Mouse (Mus musculus) adrenal gland, postnatal 14 days (tissue): ENCODE data around the gene Ssh2. TPM values are rescaled to one million over a fixed set of nuclear protein-coding genes. Genes with fewer than 3 reads are reported as not detected.

Experiments
- DNase-seq: peaks from one replicate; pipeline ENCODE4 v3.0.0; 2021; ENCODE audit warnings: mixed read lengths
- long read RNA-seq, 2 experiments: library from polyadenylated mRNA; stranded (forward); transcript quantifications; one replicate each; pipeline ENCODE4 v2.0.0; 2021
- total RNA-seq: library from RNA; stranded (reverse); gene quantifications from 2 replicates; pipeline ENCODE4 v1.2.3, GENCODE M21; 2021

Ssh2 gene
- 33.5 and 51.4 TPM in 2 replicates for total RNA-seq
- long read RNA-seq, experiment 1, partial matches to known transcripts, result 1 of 2 reads
- long read RNA-seq, experiment 1, other reads (novel, unspliced or antisense), result 1 of 2 reads
- long read RNA-seq, experiment 2, partial matches to known transcripts, result 0 of 3 reads
- long read RNA-seq, experiment 2, other reads (novel, unspliced or antisense), result 2 of 3 reads

DNA sequence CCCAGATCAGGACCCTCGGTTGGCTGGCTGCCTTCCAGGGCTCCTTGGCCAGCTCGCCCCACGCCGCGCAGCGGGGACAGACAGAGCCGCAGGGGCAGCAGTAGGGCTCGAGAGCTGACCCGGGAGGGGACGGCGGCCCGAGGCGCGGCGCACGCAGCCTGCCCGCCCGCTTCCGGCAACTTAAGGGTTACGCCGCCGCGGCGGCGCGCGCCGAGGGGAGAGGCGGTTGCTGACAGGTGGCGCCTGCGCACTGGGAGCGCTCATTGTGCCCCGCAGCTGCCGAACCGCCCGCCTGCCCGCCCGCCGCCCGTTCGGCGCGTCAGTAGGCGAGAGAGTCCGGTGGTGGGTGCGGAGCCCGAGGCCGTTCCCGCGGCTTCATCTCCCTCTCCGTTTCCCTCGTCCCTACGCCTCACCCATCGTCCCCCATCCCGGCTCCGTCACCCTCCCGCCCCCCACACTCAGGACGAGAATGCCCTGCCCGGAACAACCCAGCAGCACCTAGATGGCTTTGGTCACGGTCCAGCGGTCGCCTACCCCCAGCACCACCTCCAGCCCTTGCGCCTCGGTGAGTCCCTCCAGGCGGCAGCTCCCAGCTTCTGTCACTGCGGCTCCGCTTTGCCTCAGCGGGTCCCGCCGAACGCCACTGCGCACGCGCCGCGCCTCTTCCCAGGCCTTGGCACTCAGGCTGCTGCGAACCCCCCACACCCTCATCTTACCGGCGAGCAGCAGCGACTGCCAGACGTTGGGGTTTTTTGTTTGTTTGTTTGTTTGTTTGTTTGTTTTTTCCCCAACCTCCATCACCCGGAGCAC, at the start of gene Ssh2:
Gene Ssh2 (plus strand): TSS at position 337 of the 810 bp plus-strand sequence.
- DNase-seq, result peak; percentile 90

DNA sequence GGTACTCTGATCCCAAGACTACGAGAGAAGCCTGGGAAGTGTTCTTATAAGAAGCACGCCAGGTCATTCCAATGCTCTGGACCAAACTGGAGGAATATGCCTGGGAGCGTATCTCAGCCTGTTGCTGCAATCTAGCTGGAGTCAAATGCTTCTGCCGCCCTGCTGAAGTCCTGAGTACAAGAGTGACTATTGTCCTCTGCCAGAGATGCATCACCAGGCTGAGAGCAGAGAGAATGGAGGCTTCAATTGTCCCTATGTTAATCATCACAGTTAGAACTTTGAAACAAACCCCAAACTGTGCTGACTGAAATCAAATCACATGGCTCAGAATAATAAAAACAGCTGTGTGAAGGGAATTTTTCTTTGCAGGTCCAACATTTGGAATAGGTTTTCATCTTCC, 42.4 kb upstream of the Ssh2 start:
- DNase-seq, result no peak

DNA sequence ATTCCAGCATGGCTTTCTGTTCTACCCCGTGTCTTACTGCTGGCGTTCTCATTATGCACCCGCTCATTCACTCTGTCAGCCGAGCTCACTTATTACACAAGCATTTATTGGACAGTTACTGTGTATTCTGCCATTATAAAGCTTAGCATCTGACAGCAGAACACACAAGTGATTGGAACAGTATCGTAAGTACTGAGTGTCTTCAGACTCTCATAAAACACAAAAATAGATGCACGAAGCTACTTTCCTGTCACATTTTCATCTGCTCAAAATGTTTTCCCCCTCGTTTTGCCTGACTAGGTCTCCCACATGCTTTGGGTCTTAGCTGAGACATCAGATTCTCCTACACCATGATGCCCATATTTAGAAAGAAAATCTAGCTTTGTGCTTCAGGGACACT, 41.6 kb upstream of the Ssh2 start:
- no peak for DNase-seq

DNA sequence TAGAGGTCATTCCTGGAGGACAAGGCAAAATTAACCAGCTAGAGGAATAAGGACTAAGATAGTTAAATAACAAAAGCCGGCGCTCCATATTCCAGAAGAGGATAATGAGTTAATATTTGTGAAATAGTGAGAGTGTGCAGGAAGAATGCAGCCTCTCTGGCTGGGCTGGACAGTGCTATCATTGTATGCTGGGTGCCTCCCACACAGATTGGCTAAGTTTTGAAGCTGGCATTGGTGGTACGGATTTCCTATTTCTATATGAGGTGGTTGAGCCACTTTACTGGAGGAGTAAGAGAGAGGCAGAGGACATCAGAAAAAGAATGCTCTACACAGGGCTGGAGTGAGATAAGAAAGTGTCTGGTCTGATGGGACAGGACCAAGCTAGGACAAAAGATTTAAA, 36.3 kb upstream of the Ssh2 start:
- DNase-seq, result no peak

DNA sequence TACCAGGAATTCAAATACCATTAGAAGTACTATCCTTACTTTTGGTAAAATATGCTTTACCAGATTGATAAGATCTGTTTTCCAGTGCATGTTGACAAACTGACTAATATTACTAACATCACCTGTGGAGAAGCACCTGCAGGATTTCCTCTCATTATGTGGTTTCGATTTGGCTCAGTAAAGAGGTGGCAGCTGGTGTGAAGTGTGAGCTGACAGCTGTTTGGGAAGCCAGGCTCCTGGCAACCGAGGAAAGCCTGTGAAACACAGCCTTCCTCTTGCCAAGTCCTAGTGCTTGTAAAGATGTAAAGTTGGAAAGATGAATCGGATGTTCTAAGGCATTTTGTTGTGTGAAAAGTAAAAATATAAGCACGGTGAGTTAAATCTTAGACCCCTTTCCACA, 35.2 kb upstream of the Ssh2 start:
- no peak for DNase-seq

DNA sequence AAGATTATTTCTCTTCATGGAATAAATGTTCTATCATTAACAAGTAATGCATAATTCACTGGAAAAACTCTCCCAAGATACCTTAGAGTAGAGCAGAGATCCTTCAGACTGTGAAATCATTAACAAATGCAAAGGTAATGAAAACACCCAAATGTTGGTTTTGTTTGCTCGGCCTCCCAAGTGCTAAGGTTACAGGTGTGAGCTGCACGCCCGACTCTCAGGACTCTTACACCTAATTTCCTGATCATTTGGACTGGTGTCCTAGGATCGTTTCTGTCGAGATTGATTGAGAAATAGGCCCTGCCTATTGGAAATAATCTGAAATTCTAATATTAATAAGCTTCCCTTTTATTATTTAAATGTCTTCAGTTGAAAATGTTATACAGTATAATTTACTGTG, 34.6 kb upstream of the Ssh2 start:
- DNase-seq, result no peak

DNA sequence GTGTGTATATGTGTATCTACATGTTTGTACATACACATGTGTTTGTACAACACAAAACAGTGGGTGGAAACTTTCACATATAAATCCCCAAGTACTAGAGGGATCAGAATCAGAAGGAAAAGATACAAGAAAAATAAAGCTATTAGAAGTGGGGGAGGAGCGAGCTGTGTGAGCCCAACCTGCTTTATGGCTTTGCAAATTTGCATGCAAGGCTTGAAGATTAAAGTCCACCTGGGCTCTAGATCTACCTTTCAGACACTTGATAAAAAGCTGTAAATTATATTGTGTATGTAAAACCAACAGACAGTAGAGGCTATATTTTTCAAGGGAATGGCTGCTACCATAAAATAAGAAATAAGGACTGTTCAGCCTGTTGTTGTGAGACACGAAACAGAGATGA, 34.0 kb upstream of the Ssh2 start:
- DNase-seq, result no peak

DNA sequence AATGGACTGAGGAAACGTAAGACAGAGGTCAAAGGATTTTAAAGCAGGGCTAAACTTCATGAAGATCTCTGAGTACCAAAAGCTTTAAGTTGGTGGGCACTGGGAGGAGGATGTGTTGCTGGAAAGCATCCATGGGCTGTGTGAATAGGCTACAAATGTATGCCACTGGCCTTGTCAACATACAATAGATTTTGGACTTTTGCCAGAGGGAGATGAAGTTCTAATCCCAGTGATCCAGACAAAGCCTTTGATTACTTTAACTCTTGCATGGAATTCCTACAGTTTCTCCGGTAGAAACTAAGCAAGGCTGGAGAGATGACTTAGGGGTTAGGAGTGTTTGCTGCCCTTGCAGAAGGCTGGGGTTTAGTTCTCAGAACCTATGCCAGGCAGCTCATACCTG, 33.5 kb upstream of the Ssh2 start:
- DNase-seq, result no peak

DNA sequence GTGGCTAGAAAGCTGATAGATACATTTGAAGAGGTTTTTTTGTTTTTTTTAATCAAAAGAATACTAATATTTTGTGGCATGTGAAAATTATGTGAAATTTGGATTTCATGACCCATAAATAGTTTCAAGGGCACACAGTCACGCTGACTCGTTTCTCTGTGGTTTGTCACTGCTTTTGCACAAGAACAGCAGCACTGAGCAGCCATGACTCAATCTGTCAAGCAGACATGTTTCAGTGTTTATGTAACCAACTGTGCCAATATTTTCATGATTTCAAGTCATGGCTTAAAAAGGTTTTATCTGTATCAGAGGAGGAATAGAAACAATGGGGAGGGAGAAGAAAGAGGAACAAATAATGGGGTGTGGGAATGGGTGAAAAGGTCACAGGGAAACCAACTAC, 31.2 kb upstream of the Ssh2 start:
- peak; percentile 59 for DNase-seq

DNA sequence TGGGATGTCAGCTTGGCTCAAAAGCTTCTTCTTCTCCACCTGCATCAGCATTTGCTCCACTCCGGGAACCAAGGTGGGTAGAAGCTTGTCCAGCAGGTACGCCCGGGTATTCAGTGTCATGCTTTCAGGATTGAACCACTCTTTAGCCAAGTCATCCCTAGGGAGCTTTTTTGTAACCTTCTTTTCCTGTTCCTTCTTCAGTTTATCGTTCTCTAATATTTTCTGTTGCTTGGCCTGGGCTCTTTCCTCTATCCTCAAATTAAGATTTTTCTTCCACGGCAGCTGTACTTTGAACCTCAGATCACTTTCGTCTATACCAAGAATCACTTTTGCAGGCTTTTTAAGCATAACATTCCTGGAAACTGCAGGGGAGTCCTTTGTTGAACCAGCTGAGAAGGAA, 27.2 kb upstream of the Ssh2 start, which contains the start of gene Efcab5:
Gene Efcab5 (minus strand): TSS at position 101 of the 400 bp plus-strand sequence.
- DNase-seq, result no peak

DNA sequence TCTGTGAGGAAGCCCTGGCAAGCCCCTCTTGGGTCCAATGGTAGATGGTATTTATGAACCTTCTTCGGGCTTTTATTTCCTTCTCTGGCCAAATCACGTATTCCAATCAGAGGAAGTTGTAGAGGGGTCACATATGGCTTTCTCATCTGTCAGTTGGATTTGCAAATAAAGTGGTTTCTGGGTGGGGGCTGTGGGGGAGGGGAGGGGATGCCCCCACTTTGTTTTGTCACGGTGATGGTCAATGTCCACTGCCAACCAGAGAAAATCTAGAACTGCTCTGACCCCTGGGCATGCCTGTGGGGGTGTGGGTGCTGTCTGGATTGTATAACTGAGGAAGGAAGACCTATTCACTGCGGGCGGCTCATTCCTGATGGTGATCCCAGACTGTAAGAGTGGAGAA, 22.7 kb upstream of the Ssh2 start:
- DNase-seq, result no peak

DNA sequence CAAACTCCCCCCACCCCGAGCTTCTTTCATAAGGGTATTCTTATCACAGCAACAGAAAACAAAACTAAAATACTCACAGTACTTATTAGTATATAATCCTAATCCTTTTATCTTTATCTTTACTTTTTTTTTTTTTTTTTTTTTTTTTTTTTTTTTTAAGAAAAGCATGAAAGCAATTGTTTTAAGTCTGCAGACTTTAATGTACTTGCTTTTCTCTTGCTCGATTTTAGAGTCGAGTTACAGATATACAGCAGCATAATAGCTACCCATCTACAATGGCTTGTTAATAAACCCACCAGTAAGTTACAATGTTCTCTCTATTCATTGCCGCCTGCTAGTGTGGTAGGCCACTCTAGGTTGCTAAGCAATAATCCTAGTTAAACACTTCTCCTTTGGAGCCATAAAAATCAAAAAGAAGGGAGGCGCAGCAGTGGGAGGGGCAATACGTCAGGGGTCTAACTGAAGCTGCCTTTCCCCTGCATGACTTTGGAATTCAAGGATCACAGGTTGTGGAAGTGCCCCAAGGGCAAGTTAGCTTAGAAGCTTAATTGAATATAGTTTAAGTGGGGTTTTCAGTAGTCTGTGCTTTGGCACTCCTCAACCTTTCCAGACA, 22.0 kb upstream of the Ssh2 start:
- no peak for DNase-seq

DNA sequence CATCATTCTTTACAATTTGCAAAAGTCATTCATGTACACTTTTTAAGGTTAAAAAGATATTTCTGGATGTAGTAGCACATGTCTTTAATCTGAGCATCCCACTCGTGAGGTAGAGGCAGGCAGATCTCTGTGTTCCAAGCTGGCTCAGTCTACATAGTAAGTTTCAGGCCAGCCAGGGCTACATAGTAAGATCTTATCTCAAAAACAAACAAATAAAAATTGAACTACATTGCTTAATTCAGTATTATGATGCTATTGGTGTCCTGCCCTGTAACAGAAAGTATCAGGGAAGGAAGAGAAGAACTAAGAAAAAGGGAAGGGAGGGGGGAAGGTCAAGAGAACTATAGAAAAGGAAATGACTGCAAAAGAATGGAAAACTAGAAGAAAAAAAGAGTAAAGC, 21.3 kb upstream of the Ssh2 start:
- DNase-seq, result no peak

DNA sequence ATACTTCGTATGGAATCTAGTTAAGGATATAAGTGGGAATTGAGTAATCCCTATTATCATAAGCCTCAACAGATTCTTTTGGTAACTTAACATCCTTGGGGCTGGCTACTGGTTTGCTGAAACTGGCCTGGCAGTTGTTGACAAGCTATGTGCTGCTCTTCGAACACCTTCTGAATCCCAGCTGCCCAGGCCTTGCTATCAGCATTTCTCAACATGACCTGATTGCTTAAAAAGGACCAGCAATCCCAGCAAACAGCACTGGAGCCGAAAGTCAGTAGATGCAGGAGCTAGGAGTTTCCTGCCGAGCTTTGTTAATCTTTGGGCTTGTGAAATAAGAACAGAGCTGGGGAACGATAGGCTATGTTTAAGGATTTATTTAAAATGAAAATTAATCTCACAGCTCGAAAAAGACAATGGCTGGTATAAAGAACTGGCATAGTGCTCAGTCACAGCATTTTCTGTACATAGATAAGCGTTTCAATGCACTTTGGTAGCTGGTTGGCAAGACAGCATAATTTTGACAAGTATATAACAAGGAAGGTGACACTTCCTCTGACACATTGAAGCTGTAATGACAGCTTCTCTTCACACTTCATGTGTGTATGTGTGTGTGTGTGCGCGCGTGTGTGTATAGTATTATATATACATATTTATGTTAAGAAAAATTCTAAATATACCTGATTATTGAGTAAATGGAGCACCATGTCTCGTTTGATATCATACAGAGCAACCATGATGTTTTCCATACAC, 20.6 kb upstream of the Ssh2 start:
- no peak for DNase-seq

DNA sequence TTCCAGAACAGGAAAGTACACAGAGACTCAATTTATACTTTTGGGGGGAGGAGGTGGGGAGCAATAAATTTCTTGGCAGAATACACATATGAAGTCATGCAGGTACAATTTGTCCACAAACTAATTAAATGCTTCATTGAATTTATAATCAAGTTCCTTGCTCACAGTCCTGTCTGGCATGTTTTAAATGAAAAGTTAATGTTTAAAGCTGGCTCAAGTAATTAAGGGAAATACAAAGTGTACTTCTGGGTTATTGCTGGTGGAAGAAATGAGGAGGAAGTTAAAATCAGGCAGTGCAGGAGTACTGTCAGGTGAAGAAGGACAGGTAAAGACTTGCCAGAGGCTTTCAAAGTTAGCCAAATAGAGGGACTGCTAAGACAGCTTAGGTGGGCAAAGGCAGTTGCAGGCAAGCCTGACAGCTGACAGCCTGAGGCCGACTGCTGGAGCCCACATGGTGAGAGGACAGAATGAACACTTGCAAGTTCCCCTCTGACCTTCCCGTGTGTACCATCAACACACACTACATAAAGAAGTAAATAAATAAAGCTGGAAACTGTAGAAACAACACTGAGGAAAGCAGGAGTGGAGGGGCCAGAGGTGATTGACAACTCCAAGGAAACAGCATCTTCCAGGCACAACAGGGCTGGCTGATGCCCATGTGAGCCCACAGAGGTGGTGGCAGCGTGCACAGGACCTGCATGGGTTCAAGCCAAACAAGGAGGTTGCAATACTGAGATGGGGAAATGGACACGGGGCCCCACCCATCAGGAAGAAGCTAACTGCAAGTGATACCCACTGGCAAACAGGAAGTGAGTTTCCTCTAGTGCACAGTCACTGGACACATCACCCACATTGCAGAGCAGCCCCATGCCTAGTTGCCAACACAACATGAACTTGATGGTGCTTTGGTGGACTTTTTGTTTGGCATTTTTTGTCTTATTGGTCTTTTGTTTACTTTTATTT, 19.6 kb upstream of the Ssh2 start:
- DNase-seq, result peak; percentile 13

DNA sequence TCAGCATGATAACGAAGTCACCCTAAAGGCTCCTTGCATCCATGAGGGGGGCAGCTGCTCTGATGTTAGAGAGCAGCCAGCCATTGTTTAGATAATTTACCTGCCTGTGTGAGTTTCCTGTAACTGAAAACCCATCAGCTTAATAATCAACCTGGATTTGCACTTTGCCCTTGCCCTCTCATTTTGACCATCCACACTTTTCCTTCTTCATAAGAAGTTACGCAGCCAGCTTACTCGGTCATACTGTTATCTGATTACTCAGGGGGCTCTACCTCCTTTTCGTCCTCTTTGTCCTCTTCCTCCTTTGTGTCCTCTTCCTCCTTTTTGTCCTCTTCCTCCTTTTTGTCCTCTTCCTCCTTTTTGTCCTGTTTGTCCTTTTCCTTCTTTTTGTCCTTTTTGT, 16.5 kb upstream of the Ssh2 start:
- no peak for DNase-seq

DNA sequence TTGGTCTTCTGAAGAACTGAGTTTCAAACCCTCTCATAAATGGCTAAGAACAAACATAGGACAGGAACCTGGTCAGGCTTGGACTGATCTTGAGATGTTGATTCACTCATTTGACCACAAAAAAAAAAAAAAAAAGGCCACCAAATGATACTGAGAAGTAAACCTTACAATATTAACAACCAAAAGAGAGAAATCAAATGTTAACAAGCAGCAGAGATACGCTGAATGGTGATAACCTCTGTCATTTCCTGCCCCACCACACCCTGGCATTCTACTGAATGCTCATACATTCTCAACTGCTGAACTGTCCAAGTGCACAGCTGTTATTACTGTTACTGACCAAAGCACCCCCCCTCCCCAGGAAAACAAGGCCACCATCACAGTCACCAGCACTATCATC, 15.4 kb upstream of the Ssh2 start:
- DNase-seq, result no peak

DNA sequence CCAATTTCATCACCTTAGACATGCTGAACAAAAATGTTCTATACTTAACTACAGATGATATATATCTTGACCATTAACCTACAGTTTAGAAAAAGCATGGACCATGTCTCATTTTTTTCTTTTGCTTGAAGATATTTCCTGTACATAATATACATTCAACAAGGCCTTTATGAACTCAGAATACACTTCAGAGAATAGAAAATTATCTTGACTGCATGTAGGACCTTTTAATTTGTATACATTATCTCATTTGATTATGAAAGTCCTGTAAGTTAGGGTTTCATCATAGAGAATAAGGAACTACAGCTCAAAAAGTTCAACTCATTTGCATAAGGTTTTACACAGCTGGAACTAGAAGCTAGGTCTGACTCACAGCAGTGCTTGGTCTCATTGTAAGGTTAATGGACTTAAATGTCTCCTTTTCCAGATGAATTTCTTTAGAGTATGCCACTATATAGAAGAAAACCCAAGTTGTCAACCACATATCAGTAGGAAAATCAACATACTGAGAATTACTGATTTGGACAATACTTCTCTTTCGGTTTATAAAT, 1.9 kb upstream of the Ssh2 start:
- DNase-seq, result no peak

DNA sequence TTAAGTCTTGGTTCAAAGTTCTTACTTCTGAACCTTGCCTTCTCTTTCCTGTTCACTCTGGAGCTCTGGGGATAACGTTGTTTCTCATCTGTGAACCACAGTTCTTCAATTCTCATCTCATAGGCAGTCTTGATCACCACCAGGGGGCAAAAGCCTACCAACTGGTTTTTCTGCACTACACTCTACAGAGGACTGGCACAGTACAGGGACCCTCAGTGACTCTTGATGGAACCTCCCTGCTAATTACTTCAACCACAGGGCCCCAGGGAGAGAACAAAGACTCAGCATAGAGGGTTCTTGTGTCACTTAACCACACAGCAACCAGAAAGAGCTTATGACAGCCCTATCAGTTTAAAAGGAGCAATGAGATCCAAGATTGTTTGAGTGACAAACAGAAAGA, 1.3 kb upstream of the Ssh2 start:
- DNase-seq, result peak; percentile 75

DNA sequence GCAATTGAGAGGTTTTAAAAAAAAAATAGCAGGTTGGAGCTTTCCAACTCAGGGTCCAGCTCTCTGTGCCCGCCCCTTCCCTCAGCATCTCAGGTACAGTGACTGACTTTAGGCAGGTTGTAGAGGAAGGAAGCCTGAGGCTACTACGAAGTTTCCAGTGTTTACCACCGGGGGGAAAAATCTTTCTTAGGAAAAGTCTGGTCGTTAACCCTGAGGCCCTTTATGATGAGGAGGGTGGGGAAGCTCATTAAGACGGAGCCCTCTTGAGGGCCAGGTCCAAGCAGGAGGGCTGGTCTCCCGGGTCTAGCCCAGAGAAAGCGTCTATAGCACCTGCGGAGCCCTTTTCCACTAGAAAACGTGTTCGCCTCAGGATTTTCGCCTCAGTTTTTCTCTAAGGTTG, 604 bp upstream of the Ssh2 start:
- DNase-seq, result no peak

DNA sequence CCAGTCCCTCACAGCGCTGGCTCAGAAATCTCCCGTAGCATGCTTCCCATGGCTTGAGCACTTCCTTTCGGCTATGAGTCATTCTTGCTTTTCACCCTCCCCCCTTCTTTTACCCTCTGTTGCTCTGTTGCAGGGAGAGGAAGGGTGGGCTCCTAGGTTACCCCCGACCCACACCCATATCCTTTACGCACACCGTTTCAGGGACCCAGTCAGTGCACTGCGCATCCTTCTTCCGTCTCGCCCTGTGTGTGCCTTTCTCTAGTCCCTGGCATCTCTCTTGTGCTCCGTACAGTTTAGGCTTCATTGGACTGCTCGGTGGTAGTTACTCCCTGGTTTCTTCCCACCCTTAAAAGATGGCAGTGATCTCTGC, 659 bp downstream of the Ssh2 start:
- DNase-seq, result no peak

DNA sequence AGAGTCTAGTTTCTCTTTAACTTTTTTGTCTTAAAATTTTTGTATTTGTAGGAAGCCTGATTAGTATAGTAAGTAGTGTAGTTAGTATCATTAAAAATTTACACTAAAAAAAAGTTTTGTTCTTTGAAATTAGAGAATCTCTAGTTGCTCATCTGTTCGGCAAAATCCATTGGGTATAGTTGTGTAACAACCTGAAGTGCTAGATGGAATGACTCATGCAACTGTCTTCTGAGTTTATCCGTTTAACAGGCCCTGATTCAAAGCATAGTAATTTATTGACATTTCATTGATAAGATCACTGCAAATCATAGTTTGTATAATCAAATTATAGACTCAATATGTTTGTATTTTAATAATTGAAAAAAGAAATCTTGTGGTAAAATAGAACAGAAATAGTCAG, 14.7 kb downstream of the Ssh2 start:
- no peak for DNase-seq
